In the genomic region with DNA sequence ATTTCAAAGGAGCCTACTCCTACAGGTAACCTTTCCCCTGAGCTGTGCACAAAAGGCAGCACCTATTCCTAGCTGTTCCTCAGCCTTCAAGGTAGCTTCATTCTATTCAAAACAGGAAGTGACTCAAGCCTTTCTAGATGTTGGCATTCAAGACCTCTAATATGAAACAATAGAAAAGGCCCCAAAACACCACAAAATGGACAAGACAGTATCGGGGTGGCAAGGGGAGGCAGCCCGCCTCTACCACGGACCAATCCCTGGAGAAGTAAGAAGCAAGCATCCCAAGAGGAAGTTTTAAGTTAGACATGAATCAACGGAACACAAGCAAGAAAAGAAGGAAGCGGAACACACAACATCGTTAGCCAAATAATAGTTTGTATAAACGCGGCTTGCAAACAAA, we compare ENCODE assay signal across 7 mouse cellular contexts. TPM values are rescaled to one million over a fixed set of nuclear protein-coding genes. Genes with fewer than 3 reads are reported as not detected.
A peak's percentile ranks its signal among the peaks of the same experiment; 100 is the strongest.
DNase-seq lines count a peak whose midpoint lies in the region; ATAC-seq and TF ChIP-seq lines count a peak whose summit lies in the region.

No protein-coding gene starts in this region.

- 0 out of 2 replicates have a peak overlapping the region, but pooled peaks have one; percentile 5 for H3K4me3 ChIP-seq in E14TG2a.4 (replicated peaks; ENCODE audit: low read length)
- H3K4me3 ChIP-seq in heart, embryonic 12.5 days, result peak overlapping the region; percentile 93
- peak overlapping the region; percentile 97 for H3K4me3 ChIP-seq in liver, embryonic 16.5 days (ENCODE audit: low read depth, low read length)

- DNase-seq in 416B (ENCODE audit: low read depth), result peak; percentile 51
- DNase-seq in adrenal gland, adult 8-10 months, result no peak
- DNase-seq in frontal cortex, adult 2 months (ENCODE audit: extremely low spot score in 1 of 2, low spot score in 1 of 2), result no peak

- no peaks in the 10 kb centered on the region for H3K9me3 ChIP-seq in E14TG2a.4 (ENCODE audit: low read length)
- H3K9me3 ChIP-seq in heart, embryonic 12.5 days (replicated peaks), result no peaks in the 10 kb centered on the region
- no peaks in the 10 kb centered on the region for H3K9me3 ChIP-seq in liver, embryonic 16.5 days (replicated peaks; ENCODE audit: control insufficient read depth, low read length)

- peaks cover 8% of the 10 kb centered on the region for H3K27me3 ChIP-seq in E14TG2a.4 (ENCODE audit: insufficient read depth, low read length)
- no peaks in the 10 kb centered on the region for H3K27me3 ChIP-seq in heart, embryonic 12.5 days (replicated peaks)
- H3K27me3 ChIP-seq in liver, embryonic 16.5 days (ENCODE audit: control insufficient read depth, insufficient read depth, low read depth, low read length), result no peaks in the 10 kb centered on the region

- no peak for TF ChIP-seq CTCF in E14TG2a.4 (conservative IDR thresholded peaks at IDR 0.05; ENCODE audit: low read length)

- peak overlapping the region; percentile 96; the same call in 1 of the 2 replicates for H3K9ac ChIP-seq in heart, embryonic 12.5 days
- no peak overlapping the region; the same call in 1 of the 2 replicates for H3K9ac ChIP-seq in liver, embryonic 16.5 days (ENCODE audit: low read depth, low read length)

- peak overlapping the region; percentile 89 for H3K4me2 ChIP-seq in heart, embryonic 12.5 days
- H3K4me2 ChIP-seq in liver, embryonic 16.5 days (ENCODE audit: low read depth, low read length), result peak overlapping the region; percentile 78

- H3K27ac ChIP-seq in heart, embryonic 12.5 days (ENCODE audit: poor library complexity, severe bottlenecking), result no peak overlapping the region
- no peak overlapping the region; the same call in 1 of the 2 replicates for H3K27ac ChIP-seq in liver, embryonic 16.5 days (ENCODE audit: low read length)

- no peak for ATAC-seq in heart, embryonic 12.5 days (ENCODE audit: insufficient number of reproducible peaks, low FRiP score)
- ATAC-seq in liver, embryonic 16.5 days (ENCODE audit: low read depth), result no peak
- no peak for ATAC-seq in megakaryocyte progenitor cell, adult 5-6 weeks (replicated peaks; ENCODE audit: poor library complexity)

- 67% methylated on average over 8 of the region's 8 CpGs for WGBS in heart, embryonic 12.5 days
- 16% methylated on average over 8 of the region's 8 CpGs for WGBS in liver, embryonic 16.5 days (ENCODE audit: insufficient replicate concordance)

- 0 out of 2 replicates have a peak, but pooled peaks cover under 1% of the 10 kb centered on the region for H3K36me3 ChIP-seq in E14TG2a.4 (ENCODE audit: insufficient read depth, low read length)
- peaks cover 5% of the 10 kb centered on the region; the same call in 1 of the 2 replicates for H3K36me3 ChIP-seq in heart, embryonic 12.5 days
- H3K36me3 ChIP-seq in liver, embryonic 16.5 days (ENCODE audit: control insufficient read depth, insufficient read depth), result no peaks in the 10 kb centered on the region

- H3K4me1 ChIP-seq in E14TG2a.4 (replicated peaks; ENCODE audit: low read depth, low read length), result peaks cover 72% of the 10 kb centered on the region
- peaks cover 24% of the 10 kb centered on the region for H3K4me1 ChIP-seq in heart, embryonic 12.5 days (replicated peaks)
- peaks cover 26% of the 10 kb centered on the region for H3K4me1 ChIP-seq in liver, embryonic 16.5 days (ENCODE audit: control insufficient read depth, low read depth, low read length)

RNA-seq across cellular contexts. Expression of a gene that starts 2.7 kb away (rescaled TPM):
- polyA plus RNA-seq in heart, embryonic 12.5 days (2016; fragmentation: Nextera tagmentation; extraction: Ambion mirVana), result 45.2 and 45.6 TPM in 2 replicates
- polyA plus RNA-seq in liver, embryonic 16.5 days (2015; fragmentation: Nextera tagmentation; extraction: Ambion mirVana), result 10.0 and 11.8 TPM in 2 replicates
- 10 to 100 TPM; 66.7 to 96.6 (median 86.8) TPM for total RNA-seq in adrenal gland, adult 8-10 months (2022)
- total RNA-seq in megakaryocyte progenitor cell, adult 5-6 weeks (2015), result 264 and 290 TPM in 2 replicates
- 298 and 323 TPM in 2 replicates for total RNA-seq in megakaryocyte progenitor cell, adult 5-6 weeks (2017)
- 32.8 and 33.0 TPM in 2 replicates for polyA plus RNA-seq in frontal cortex, adult 2 months (2012; rRNA removed)

RNA-seq across cellular contexts. Expression of a gene that starts 3.5 kb away (rescaled TPM):
- 33.6 and 36.4 TPM in 2 replicates for polyA plus RNA-seq in heart, embryonic 12.5 days (2016; fragmentation: Nextera tagmentation; extraction: Ambion mirVana)
- 15.4 and 16.1 TPM in 2 replicates for polyA plus RNA-seq in liver, embryonic 16.5 days (2015; fragmentation: Nextera tagmentation; extraction: Ambion mirVana)
- 10 to 100 TPM; 32.8 to 59.9 (median 45.6) TPM for total RNA-seq in adrenal gland, adult 8-10 months (2022)
- total RNA-seq in megakaryocyte progenitor cell, adult 5-6 weeks (2015), result 84.7 and 88.9 TPM in 2 replicates
- total RNA-seq in megakaryocyte progenitor cell, adult 5-6 weeks (2017), result 73.6 and 81.1 TPM in 2 replicates
- 48.1 and 49.1 TPM in 2 replicates for polyA plus RNA-seq in frontal cortex, adult 2 months (2012; rRNA removed)

RNA-seq across cellular contexts. Expression of a gene that starts 51.5 kb away (rescaled TPM):
- polyA plus RNA-seq in heart, embryonic 12.5 days (2016; fragmentation: Nextera tagmentation; extraction: Ambion mirVana), result 53.2 and 57.5 TPM in 2 replicates
- polyA plus RNA-seq in liver, embryonic 16.5 days (2015; fragmentation: Nextera tagmentation; extraction: Ambion mirVana), result 19.4 and 22.7 TPM in 2 replicates
- 10 to 100 TPM; 37.3 to 58.7 (median 43.6) TPM for total RNA-seq in adrenal gland, adult 8-10 months (2022)
- 61.6 and 65.6 TPM in 2 replicates for total RNA-seq in megakaryocyte progenitor cell, adult 5-6 weeks (2015)
- total RNA-seq in megakaryocyte progenitor cell, adult 5-6 weeks (2017), result 35.0 and 36.2 TPM in 2 replicates
- 223 and 253 TPM in 2 replicates for polyA plus RNA-seq in frontal cortex, adult 2 months (2012; rRNA removed)

Comparison
In these comparisons a context has a peak if more than half of its experiments do, and no peak if none do; other contexts are left out.
1. H3K4me3 ChIP-seq: peak in every context shown above with its lines; median percentile 97 in liver, embryonic 16.5 days; 93 in heart, embryonic 12.5 days; 5 in E14TG2a.4.